Mouse (Mus musculus) lung, embryonic 15.5 days (tissue): ENCODE measurements around the gene Slco1a4. TPM values are rescaled to one million over a fixed set of nuclear protein-coding genes. Genes with fewer than 3 reads are reported as not detected.

Source experiments
- ATAC-seq: fragments of 200-750 bp; cut with Nextera tagmentation; 2 replicates; pipeline ENCODE4 v1.8.0; 2017; ENCODE audit warnings: moderate number of reproducible peaks, borderline replicate concordance; ENCODE audit not compliant: low FRiP score, low TSS enrichment; ENCODE audit errors: extremely low read depth
- H3K27ac ChIP-seq: fragments of 300-500 bp; sonication (generic); 2 replicates; pipeline ENCODE4 v1.5.1; 2015; ENCODE audit warnings: moderate library complexity, mild to moderate bottlenecking, inconsistent platforms
- H3K27me3 ChIP-seq: fragments of 300-500 bp; sonication (generic); 2 replicates; pipeline ENCODE4 v1.6.1; 2015; ENCODE audit warnings: inconsistent platforms
- H3K36me3 ChIP-seq: fragments of 300-500 bp; sonication (generic); 2 replicates; pipeline ENCODE4 v1.6.1; 2015; ENCODE audit warnings: inconsistent platforms
- H3K4me1 ChIP-seq: fragments of 300-500 bp; sonication (generic); 2 replicates; pipeline ENCODE4 v1.6.1; 2015; ENCODE audit warnings: inconsistent platforms
- H3K4me2 ChIP-seq: fragments of 300-500 bp; sonication (generic); 2 replicates; pipeline ENCODE4 v1.6.1; 2015; ENCODE audit warnings: inconsistent platforms, mild to moderate bottlenecking, moderate library complexity
- H3K4me3 ChIP-seq: fragments of 300-500 bp; sonication (generic); 2 replicates; pipeline ENCODE4 v1.5.1; 2015; ENCODE audit warnings: mild to moderate bottlenecking, inconsistent platforms
- H3K9ac ChIP-seq: fragments of 300-500 bp; sonication (generic); 2 replicates; pipeline ENCODE4 v1.6.1; 2015; ENCODE audit warnings: inconsistent platforms
- H3K9me3 ChIP-seq: fragments of 300-500 bp; sonication (generic); 2 replicates; pipeline ENCODE4 v1.6.1; 2016; ENCODE audit warnings: inconsistent platforms
- WGBS: fragments of 180-500 bp; shearing (Covaris S2); methylation state at CpG from one replicate; pipeline ENCODE4 v1.1.7; 2015; 5-methylcytosine and 5-hydroxymethylcytosine counted together
- polyA plus RNA-seq: library from polyadenylated mRNA; unstranded; fragments of >200 nt; fragmentation: Nextera tagmentation; extraction: Ambion mirVana; gene quantifications from 2 replicates; pipeline ENCODE4 v1.2.1, GENCODE M21; 2015

Slco1a4 gene
- polyA plus RNA-seq, 1 experiment from 2014 or later: not detected

GRCm38 (mm10) chr6:141797837-141798236, 58.2 kb downstream of the Slco1a4 start:
- Histone ChIP-seq H3K27ac (no peak overlapping the region), H3K36me3 (no peaks in the 10 kb centered on the region), H3K4me2 (no peak overlapping the region), H3K9ac (no peak overlapping the region), H3K4me1 (no peaks in the 10 kb centered on the region), H3K9me3 (no peaks in the 10 kb centered on the region), H3K4me3 (no peak overlapping the region), H3K27me3 (no peaks in the 10 kb centered on the region)
- WGBS: 25% methylated on average over 1 of the region's 1 CpGs
- peak; percentile 57; the same call in 1 of the 2 replicates for ATAC-seq

DNA sequence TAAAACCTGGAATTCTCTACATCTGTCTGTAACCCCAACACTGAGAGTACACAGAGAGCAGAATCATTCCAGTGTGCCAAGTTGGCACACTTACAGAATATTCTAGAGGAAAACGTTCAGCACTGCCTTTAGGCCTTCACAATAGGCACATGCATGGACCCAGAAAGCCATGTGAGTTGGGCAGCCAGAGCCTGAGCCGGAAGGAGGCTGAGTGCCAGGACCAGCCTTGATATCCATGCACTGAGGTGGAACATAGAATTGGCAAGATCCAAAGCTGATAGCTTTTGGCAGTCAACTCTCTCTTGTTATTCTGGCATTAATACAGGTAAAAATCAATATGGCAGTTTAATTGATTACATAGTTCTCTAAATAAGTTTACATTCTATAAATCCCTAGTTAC, 81.5 kb downstream of the Slco1a4 start:
- no peak for ATAC-seq
- H3K9ac ChIP-seq: no peak overlapping the region
- H3K27me3 ChIP-seq: no peaks in the 10 kb centered on the region
- H3K4me1 ChIP-seq: no peaks in the 10 kb centered on the region
- H3K36me3 ChIP-seq: no peaks in the 10 kb centered on the region
- no peak overlapping the region for H3K4me3 ChIP-seq
- no peak overlapping the region for H3K27ac ChIP-seq
- H3K4me2 ChIP-seq: no peak overlapping the region
- no peaks in the 10 kb centered on the region for H3K9me3 ChIP-seq
- WGBS: 64% methylated on average over 2 of the region's 2 CpGs

- H3K27ac ChIP-seq: no peak within 1 kb of the TSS
- H3K9me3 ChIP-seq: no peaks in the 10 kb centered on the region
- no peaks in the 10 kb centered on the region for H3K36me3 ChIP-seq
- no peak within 1 kb of the TSS for H3K9ac ChIP-seq
- H3K27me3 ChIP-seq: no peaks in the 10 kb centered on the region
- H3K4me1 ChIP-seq: no peaks in the 10 kb centered on the region
- H3K4me3 ChIP-seq: no peak within 1 kb of the TSS
- 77% methylated on average over 3 of the region's 3 CpGs for WGBS
- H3K4me2 ChIP-seq: no peak within 1 kb of the TSS
- no peak for ATAC-seq
These were observed 82.3 kb downstream of the Slco1a4 start, which contains the start of gene Gm5724 for GRCm38 (mm10) chr6:141773710-141774109. TSS of gene Gm5724 (minus strand) at chr6:141773810.

Other genes starting within 250 kb of the Slco1a4 start
- not detected in 2 replicates for gene Slco1b2, start 226.7 kb downstream of the Slco1a4 start, polyA plus RNA-seq
- gene Gm5724, start 82.4 kb downstream of the Slco1a4 start, polyA plus RNA-seq: not detected in 2 replicates
- gene Slco1a1, start 90.8 kb upstream of the Slco1a4 start, polyA plus RNA-seq: not detected in 2 replicates
- gene Gm6614, start 155.2 kb upstream of the Slco1a4 start, polyA plus RNA-seq: not detected in 2 replicates